Mouse (Mus musculus) liver, adult 2 months (tissue): Measurements from ENCODE around the gene Hap1. TPM values are rescaled to one million over a fixed set of nuclear protein-coding genes. Genes with fewer than 3 reads are reported as not detected.
"Not testable (repeated sequence)": the region's sequence is repeated elsewhere in the genome, so short reads cannot be mapped to it uniquely, and the experiment has no call there.

Experiments used
- DNase-seq: peaks from one replicate; pipeline ENCODE4 v3.0.0-alpha.2; 2011; ENCODE audit warnings: low read depth, low spot score; ENCODE audit errors: extremely low read depth
- H3K27ac ChIP-seq: fragments of 200-500 bp; replicated peaks from 2 replicates; pipeline ENCODE4 v1.5.1; 2012; ENCODE audit warnings: low read depth, mild to moderate bottlenecking, control low read depth, inconsistent platforms, low read length; ENCODE audit not compliant: insufficient read depth
- H3K27me3 ChIP-seq: fragments of 200-500 bp; 2 replicates; pipeline ENCODE4 v1.6.1; 2012; ENCODE audit warnings: mild to moderate bottlenecking, moderate library complexity, low read length, inconsistent platforms; ENCODE audit not compliant: control insufficient read depth, insufficient read depth
- H3K36me3 ChIP-seq: fragments of 200-500 bp; 2 replicates; pipeline ENCODE4 v1.6.1; 2012; ENCODE audit warnings: low read length, inconsistent platforms; ENCODE audit not compliant: control insufficient read depth, insufficient read depth
- H3K4me1 ChIP-seq: fragments of 200-500 bp; 2 replicates; pipeline ENCODE4 v1.6.1; 2011; ENCODE audit warnings: low read length; ENCODE audit not compliant: control insufficient read depth, insufficient read depth
- H3K4me3 ChIP-seq: fragments of 200-500 bp; 2 replicates; pipeline ENCODE4 v1.5.1; 2011; ENCODE audit warnings: low read depth, mild to moderate bottlenecking, control low read depth, low read length, moderate library complexity; ENCODE audit not compliant: insufficient read depth
- H3K79me2 ChIP-seq: fragments of 200-500 bp; 2 replicates; pipeline ENCODE4 v1.6.1; 2012; ENCODE audit warnings: inconsistent platforms, mild to moderate bottlenecking, low read length, moderate library complexity; ENCODE audit not compliant: control insufficient read depth, insufficient read depth
- H3K9ac ChIP-seq: fragments of 200-500 bp; 2 replicates; pipeline ENCODE4 v1.6.1; 2012; ENCODE audit warnings: low read depth, mild to moderate bottlenecking, control low read depth, inconsistent platforms, low read length
- CTCF ChIP-seq: fragments of 200-500 bp; IDR thresholded peaks from 2 replicates; pipeline ENCODE4 v1.5.1; 2011; ENCODE audit warnings: low read depth, low read length, control low read depth
- POLR2A ChIP-seq: fragments of 200-500 bp; IDR thresholded peaks from 2 replicates; pipeline ENCODE4 v1.6.1; 2011; ENCODE audit warnings: low read length, control low read depth; ENCODE audit not compliant: insufficient read depth; ENCODE audit errors: extremely low read depth
- WGBS: fragments of 180-500 bp; shearing (Covaris S2); methylation state at CpG from one replicate; pipeline ENCODE4 v1.1.7; 2018; 5-methylcytosine and 5-hydroxymethylcytosine counted together
- polyA plus RNA-seq: library from polyadenylated mRNA; depleted of rRNA; stranded (reverse); fragments of >200 nt; gene quantifications from 2 replicates; pipeline ENCODE4 v1.2.3, GENCODE M21; 2012
- total RNA-seq: library from RNA; depleted of rRNA; stranded (reverse); fragments of >200 nt; gene quantifications from 2 replicates; pipeline ENCODE4 v1.2.3, GENCODE M21; 2014

The Hap1 gene
- total and polyA plus RNA-seq, 2 experiments = 0.65 to 1.2 TPM

DNA sequence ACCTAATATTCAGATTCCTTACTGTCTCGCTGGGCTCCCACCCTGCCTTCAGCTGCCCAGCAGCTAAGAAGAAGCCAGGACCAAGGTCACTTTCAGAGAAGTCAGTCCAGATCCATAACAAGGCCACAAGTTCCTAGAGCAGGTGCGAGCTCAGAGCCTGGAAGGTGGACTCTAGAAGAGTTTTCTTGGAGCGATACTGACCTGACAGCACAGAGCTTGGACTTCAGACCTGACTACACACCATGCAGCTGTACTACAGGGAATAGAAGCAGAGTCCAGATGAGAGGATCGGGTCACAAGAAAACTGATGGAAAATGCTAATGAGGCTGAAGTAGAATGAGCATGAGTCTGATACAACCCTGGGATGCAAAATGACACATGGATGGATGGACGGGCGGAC is 42.5 kb downstream of the Hap1 start:
- Histone ChIP-seq H3K79me2 (no peaks in the 10 kb centered on the region), H3K4me1 (peaks cover 31% of the 10 kb centered on the region), H3K27ac (peak overlapping the region; percentile 86), H3K4me3 (no peak overlapping the region), H3K27me3 (no peaks in the 10 kb centered on the region), H3K36me3 (no peaks in the 10 kb centered on the region), H3K9ac (no peak overlapping the region)
- no peak for TF ChIP-seq POLR2A
- TF ChIP-seq CTCF = no peak
- peak; percentile 86 for DNase-seq
- WGBS = 58% methylated on average over 6 of the region's 6 CpGs

DNA sequence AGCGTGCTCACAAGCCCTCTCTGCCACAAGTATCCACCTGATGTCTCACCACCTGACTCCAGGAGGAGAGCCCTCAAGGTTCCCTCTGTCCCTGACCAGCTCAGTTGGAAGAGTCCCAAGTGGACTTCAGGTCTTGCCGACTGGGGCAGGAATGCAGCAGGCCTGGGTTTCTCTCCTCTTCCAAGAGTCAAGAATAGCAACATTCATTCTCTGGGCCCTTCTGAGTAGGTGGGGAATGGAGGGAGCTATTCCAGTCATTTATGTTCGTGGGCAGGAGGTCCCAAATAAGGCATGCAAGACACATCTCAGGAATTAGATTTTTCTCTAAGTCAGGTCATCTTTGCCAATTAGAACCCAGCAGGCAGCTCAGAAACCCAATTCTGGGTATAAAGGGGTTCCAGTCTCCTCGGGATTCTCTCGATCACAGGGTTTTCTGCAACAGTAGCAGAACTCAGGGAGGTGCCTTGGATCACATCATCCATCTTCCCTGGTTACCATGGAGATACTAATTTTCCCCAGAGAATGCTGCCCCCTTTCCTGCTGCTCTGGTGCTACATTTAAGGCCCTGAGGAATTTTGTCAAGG is 43.7 kb downstream of the Hap1 start:
- Histone ChIP-seq H3K36me3 (no peaks in the 10 kb centered on the region), H3K4me1 (peaks cover 26% of the 10 kb centered on the region), H3K27me3 (no peaks in the 10 kb centered on the region), H3K79me2 (no peaks in the 10 kb centered on the region), H3K9ac (no peak overlapping the region), H3K4me3 (no peak overlapping the region), H3K27ac (no peak overlapping the region)
- TF ChIP-seq CTCF (no peak), POLR2A (no peak)
- peak; percentile 74 for DNase-seq
- WGBS = 46% methylated on average over 5 of the region's 5 CpGs

DNA sequence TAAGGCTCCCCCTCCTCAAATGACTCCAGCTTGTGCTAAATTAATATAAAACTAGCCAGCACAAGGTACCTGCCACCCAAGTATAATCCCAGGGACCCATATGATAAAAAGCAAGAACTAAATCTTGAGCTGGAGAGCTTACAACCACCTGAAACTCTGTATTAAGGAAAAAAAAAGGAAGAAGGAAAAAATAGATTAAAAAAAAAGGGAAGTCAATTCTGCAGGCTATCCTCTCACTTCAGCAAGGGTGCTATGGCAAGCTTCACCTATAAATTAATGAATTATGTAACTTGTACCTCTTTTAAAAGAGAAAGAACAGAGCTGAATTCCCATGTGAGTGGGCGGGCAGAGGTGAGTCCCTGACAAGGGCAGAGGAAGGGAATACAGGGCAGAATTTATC is 44.3 kb downstream of the Hap1 start:
- Histone ChIP-seq H3K36me3 (no peaks in the 10 kb centered on the region), H3K4me1 (peaks cover 26% of the 10 kb centered on the region), H3K27ac (no peak overlapping the region), H3K27me3 (no peaks in the 10 kb centered on the region), H3K79me2 (no peaks in the 10 kb centered on the region), H3K4me3 (no peak overlapping the region), H3K9ac (no peak overlapping the region)
- 70% methylated on average over 1 of the region's 1 CpGs for WGBS
- TF ChIP-seq CTCF = no peak
- TF ChIP-seq POLR2A = no peak
- DNase-seq = no peak

DNA sequence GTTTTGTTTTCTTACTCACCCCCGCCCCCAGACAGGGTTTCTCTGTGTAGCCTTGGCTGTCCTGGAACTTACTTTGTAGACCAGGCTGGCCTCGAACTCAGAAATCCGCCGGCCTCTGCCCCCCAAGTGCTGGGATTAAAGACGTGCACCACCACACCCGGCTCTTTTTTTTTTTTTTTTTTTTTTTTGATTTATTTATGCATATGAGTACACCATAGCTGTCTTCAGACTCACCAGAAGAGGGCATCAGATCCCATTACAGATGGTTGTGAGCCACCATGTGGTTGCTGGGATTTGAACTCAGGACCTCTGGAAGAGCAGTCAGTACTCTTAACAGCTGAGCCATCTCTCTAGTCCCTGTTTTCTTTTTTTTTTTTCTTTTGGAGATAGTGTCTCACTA is 47.3 kb downstream of the Hap1 start:
- H3K4me1 ChIP-seq, H3K36me3 ChIP-seq, H3K27ac ChIP-seq, H3K27me3 ChIP-seq, H3K79me2 ChIP-seq, H3K9ac ChIP-seq, H3K4me3 ChIP-seq, DNase-seq: not testable (repeated sequence)
- WGBS = 92% methylated on average over 5 of the region's 6 CpGs

DNA sequence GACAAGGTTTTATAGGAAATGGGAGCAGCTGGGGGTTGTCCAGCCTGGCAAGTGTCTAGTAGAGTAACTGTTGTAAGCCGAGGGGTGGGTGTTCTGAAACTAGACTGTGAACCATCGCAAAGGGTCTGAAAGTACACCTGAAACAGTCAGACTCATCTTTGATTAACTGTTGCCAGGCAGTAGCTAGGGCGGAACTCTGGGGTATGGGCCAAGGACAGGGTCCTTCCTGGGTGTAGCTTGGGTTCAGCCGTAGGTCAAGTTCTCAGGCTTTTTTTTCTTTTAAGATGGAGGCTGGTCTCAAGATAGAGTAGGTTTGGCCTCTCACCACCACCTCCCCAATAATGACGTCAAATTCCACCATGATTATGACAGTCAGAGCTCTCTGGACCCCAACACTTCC is 48.0 kb downstream of the Hap1 start:
- no peak overlapping the region for H3K27ac ChIP-seq
- no peak overlapping the region for H3K4me3 ChIP-seq
- H3K27me3 ChIP-seq = no peaks in the 10 kb centered on the region
- DNase-seq = no peak
- H3K9ac ChIP-seq = no peak overlapping the region
- H3K4me1 ChIP-seq = peaks cover 3% of the 10 kb centered on the region
- no peaks in the 10 kb centered on the region for H3K36me3 ChIP-seq
- WGBS = 90% methylated on average over 5 of the region's 5 CpGs
- H3K79me2 ChIP-seq = no peaks in the 10 kb centered on the region
- TF ChIP-seq POLR2A = no peak
- TF ChIP-seq CTCF = no peak

DNA sequence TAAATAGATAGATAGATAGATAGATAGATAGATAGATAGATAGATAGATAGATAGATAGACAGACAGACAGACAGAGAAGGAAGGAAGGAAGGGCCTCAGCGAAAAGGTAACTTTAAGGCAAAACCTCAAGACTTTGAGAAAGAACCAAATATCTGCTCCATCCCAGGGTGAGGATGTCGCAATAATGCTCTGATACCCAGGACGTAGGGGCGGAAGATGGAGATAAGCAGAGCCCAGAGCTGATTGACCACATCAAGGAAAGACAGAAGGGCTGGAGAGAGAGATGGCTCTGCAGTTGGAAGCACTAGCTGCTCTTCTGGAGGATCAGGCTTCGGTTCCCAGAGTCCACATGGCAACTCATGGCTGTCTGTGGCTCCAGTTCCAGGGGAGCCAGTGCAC is 54.6 kb downstream of the Hap1 start:
- Histone ChIP-seq H3K36me3 (no peaks in the 10 kb centered on the region), H3K9ac (no peak overlapping the region), H3K27ac (no peak overlapping the region), H3K4me3 (no peak overlapping the region), H3K27me3 (no peaks in the 10 kb centered on the region), H3K79me2 (no peaks in the 10 kb centered on the region), H3K4me1 (no peaks in the 10 kb centered on the region)
- WGBS = 52% methylated on average over 5 of the region's 5 CpGs
- no peak for TF ChIP-seq POLR2A
- TF ChIP-seq CTCF = no peak
- no peak for DNase-seq
